Mouse (Mus musculus) brown adipose tissue, adult 24 weeks (tissue): ENCODE data around the gene Dnaaf1. TPM values are rescaled to one million over a fixed set of nuclear protein-coding genes. Genes with fewer than 3 reads are reported as not detected.

Experiments
- H3K27ac ChIP-seq: fragments of 200-500 bp; replicated peaks from 2 replicates; pipeline ENCODE4 v1.5.1; 2012; ENCODE audit warnings: low read depth, mild to moderate bottlenecking, low read length
- H3K4me1 ChIP-seq: fragments of 200-500 bp; 2 replicates; pipeline ENCODE4 v1.6.1; 2012; ENCODE audit warnings: low read length, mixed read lengths; ENCODE audit not compliant: control insufficient read depth, insufficient read depth, insufficient read length
- H3K4me3 ChIP-seq: fragments of 200-500 bp; 2 replicates; pipeline ENCODE4 v1.5.1; 2012; ENCODE audit warnings: low read depth, mild to moderate bottlenecking, low read length, moderate library complexity; ENCODE audit not compliant: insufficient read depth
- polyA plus RNA-seq: library from polyadenylated mRNA; stranded (reverse); fragments of >200 nt; gene quantifications from 2 replicates; pipeline ENCODE4 v1.2.4, GENCODE M21; 2012; ENCODE audit not compliant: missing spikeins, insufficient read depth, insufficient read length

Dnaaf1 gene
- polyA plus RNA-seq, 1 experiment = not detected

DNA sequence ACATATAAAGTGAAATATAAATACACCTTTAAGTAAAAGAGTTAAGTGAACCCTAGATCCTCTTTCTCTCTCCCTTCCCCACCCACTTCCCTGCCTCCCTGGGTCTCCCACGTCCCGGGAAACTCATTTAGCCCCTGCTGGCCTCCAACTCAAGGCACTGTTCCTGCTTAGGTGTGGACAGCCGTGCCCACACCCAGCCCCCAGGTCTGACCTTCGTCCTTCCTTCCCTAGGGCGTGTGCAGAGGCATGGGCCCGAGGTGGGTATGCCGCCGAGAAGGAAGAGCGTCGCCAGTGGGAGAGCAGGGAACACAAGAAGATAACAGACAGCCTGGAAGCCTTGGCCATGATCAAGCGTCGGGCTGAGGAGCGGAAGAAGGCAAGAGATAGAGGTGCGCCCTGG, 15.3 kb downstream of the Dnaaf1 start:
- Histone ChIP-seq H3K27ac (no peak overlapping the region), H3K4me3 (no peak overlapping the region), H3K4me1 (no peaks in the 10 kb centered on the region)

DNA sequence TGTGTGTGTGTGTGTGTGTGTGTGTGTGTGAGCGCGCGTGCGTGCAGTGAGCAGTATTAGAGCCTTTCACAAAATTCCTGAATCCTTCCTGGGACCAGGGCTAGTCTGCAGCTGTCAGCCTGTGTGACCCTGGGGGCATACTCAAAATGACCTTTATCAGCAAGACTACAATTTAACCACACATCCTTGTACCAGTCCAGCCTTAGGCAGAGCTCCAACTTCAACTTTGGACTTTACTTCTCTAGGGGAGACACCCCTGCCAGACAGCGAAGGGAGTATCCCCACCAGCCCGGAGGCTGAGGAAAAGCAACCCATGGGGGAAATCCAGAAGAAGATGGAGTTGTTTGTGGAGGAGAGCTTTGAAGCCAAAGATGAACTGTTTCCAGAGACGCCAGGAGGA, 16.4 kb downstream of the Dnaaf1 start:
- Histone ChIP-seq H3K27ac (no peak overlapping the region), H3K4me1 (no peaks in the 10 kb centered on the region), H3K4me3 (no peak overlapping the region)

DNA sequence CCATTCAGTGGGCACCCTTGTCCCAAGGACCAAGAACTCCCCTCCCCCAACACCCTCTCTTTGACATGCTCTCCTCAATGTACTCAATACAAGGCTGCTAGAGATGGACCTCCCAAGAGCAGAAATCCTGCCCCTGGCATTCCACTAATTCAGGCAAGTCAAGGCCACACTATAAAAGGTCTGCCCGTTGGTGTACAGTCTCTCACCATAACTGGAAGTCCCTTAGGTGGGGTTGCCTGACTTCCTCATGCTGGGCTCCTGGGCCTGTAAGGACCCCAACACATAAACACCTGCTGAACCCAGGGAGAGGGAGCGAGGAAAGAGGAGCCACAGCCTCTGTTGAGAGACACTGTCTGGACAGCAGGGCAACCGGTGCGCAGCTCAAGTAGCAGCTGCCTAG, 28.7 kb downstream of the Dnaaf1 start:
- Histone ChIP-seq H3K4me3 (no peak overlapping the region; the same call in 1 of the 2 replicates), H3K27ac (no peak overlapping the region), H3K4me1 (no peaks in the 10 kb centered on the region)

DNA sequence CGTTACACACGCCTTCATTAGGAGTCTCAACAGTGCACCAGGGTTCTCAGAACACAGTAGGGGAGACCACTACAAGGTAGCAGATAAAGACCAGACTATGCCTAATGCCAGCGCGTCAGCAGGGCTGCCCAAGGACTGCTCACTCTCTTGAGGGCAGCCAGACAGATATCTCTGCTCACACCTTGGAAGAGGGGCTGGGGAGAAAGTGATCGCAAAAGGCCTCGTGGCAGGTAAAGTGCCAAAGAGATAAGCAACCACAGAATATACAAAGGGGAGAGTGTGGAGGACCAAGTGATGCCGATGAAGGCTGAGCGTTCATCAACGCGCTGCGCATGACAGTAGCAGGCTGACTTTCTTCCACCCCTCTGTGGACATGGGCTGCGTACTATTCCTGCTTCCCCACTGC, 29.4 kb downstream of the Dnaaf1 start:
- H3K27ac ChIP-seq = no peak overlapping the region

DNA sequence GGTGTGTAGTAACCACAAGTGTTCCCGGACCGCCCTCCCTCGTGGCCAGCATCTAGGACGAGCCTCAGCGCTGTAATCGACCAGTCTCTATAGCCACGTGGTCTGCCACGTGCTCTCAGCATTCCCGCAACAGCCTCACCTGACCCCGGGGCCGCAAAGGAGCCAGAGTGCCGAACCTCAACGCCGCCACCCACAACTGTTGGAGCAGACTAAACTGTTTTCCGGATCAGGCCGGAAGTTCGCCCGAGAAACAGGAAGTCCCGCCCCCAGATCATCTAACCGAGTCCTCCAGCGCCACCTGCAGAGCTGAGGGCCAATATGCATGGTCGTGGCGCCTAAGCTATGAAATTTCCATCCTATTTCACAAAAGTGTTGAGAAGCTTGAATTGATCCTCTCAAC, 30.0 kb downstream of the Dnaaf1 start, which contains the start of gene Taf1c:
Taf1c (minus strand) TSS at position 227 of the 400 bp plus-strand sequence.
- Histone ChIP-seq H3K27ac (peak within 1 kb of the TSS; percentile 40), H3K4me3 (peak within 1 kb of the TSS; percentile 74), H3K4me1 (no peaks in the 10 kb centered on the region)

More for the DNA sequence above, 29.4 kb downstream of the Dnaaf1 start:
- Histone ChIP-seq H3K4me1 (no peaks in the 10 kb centered on the region), H3K4me3 (peak overlapping the region; percentile 74)

- Histone ChIP-seq H3K27ac (no peak overlapping the region), H3K4me3 (no peak overlapping the region), H3K4me1 (no peaks in the 10 kb centered on the region)
Observed at GRCm38 (mm10) chr8:119606224-119606623, 31.2 kb downstream of the Dnaaf1 start.

- peaks cover 9% of the 10 kb centered on the region for H3K4me1 ChIP-seq
- H3K4me3 ChIP-seq = no peak within 1 kb of the TSS
- no peak within 1 kb of the TSS for H3K27ac ChIP-seq
Observed at GRCm38 (mm10) chr8:119612471-119612870, 37.4 kb downstream of the Dnaaf1 start, which contains the start of gene Adad2. Gene Adad2 (plus strand): TSS chr8:119612747.

DNA sequence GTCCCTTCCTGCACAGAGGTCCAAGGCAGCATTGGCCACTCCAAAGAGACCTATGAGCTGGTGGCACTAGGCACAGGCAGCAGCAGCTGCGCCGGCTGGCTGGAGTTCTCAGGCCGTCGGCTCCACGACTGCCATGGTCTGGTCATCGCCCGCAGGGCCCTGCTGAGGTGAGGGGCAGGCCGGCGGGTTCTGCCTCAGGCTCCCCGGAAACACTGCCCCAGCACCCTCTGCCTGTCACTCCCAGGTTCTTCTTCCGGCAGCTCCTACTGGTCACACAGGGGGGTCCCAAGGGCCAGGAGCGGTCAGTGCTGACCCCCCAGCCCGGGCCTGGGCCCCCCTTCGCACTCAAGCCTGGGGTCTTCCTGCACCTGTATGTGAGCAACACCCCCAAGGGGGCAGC, 40.1 kb downstream of the Dnaaf1 start:
- no peak overlapping the region for H3K4me3 ChIP-seq
- no peak overlapping the region for H3K27ac ChIP-seq
- peaks cover 9% of the 10 kb centered on the region for H3K4me1 ChIP-seq

GRCm38 (mm10) chr8:119616358-119616757, 41.3 kb downstream of the Dnaaf1 start:
- H3K4me1 ChIP-seq = peaks cover 9% of the 10 kb centered on the region
- no peak overlapping the region for H3K4me3 ChIP-seq
- H3K27ac ChIP-seq = no peak overlapping the region

- Histone ChIP-seq H3K27ac (0 out of 2 replicates have a peak overlapping the region, but pooled peaks have one; percentile 88), H3K4me1 (peaks cover 9% of the 10 kb centered on the region), H3K4me3 (no peak overlapping the region)
Observed at GRCm38 (mm10) chr8:119616811-119617210, 41.8 kb downstream of the Dnaaf1 start.

DNA sequence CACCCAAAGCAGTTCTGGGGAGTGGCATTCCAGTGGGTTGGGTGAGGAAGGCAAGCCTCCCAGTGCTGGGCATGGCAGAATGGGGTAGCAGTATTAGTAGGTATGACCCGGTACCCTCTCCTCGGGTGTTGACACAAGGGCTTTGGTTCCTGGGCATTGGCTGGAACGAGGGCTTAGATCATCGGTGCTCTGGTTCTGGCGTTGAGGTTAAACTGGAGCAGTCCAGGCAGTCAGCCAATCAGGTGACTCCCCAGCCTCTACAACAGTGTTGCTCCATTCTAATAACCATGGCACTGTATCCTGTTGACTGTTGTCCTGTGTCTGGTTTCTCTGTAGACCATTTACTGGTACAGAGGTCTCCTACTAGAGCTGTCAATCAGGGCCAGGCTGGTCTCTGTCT, 42.6 kb downstream of the Dnaaf1 start:
- peak overlapping the region; percentile 88 for H3K27ac ChIP-seq
- H3K4me3 ChIP-seq = no peak overlapping the region
- peaks cover 9% of the 10 kb centered on the region for H3K4me1 ChIP-seq

GRCm38 (mm10) chr8:119618887-119619286, 43.9 kb downstream of the Dnaaf1 start:
- H3K4me1 ChIP-seq = peaks cover 9% of the 10 kb centered on the region
- no peak overlapping the region for H3K4me3 ChIP-seq
- no peak overlapping the region for H3K27ac ChIP-seq

GRCm38 (mm10) chr8:119620116-119620840, 45.2 kb downstream of the Dnaaf1 start:
- Histone ChIP-seq H3K27ac (no peak overlapping the region), H3K4me3 (no peak overlapping the region), H3K4me1 (peaks cover 9% of the 10 kb centered on the region)

DNA sequence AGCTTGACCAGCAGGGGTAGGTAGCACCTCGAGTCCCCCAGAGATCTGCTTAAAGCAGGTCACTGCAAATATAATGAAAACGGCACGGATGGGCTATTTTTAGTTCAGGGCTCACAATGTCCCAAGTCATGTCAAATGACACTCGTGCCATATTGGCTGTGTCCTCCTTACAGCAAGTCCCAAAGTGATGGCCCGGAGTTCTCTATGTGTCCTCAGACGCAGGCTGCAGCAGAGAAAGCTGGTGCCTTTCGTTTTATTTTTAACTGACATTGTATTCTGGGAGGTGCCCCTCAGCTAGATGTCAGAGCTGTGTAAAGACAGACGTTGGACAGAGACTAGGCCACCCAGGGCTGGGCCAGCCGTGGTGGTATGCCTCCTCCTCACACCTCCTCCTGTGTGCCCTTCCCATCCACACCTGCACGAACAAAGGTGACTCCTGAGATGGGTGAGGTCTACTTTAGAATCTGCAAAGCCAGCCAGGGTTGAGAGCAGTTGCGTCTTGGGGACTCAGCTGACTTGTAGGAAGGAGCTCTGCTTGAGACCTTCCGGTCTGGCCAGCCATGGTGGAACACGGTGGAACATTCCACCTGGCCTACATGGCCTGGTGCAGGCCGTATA, 45.9 kb downstream of the Dnaaf1 start:
- no peak overlapping the region for H3K27ac ChIP-seq
- H3K4me1 ChIP-seq = peaks cover 9% of the 10 kb centered on the region
- H3K4me3 ChIP-seq = no peak overlapping the region

- Histone ChIP-seq H3K27ac (no peak overlapping the region), H3K4me3 (no peak overlapping the region), H3K4me1 (no peaks in the 10 kb centered on the region)
Observed at GRCm38 (mm10) chr8:119622555-119622954, 47.5 kb downstream of the Dnaaf1 start.

GRCm38 (mm10) chr8:119623061-119623460, 48.0 kb downstream of the Dnaaf1 start:
- Histone ChIP-seq H3K27ac (no peak overlapping the region), H3K4me3 (no peak overlapping the region), H3K4me1 (no peaks in the 10 kb centered on the region)
